Mouse (Mus musculus): Measurements from ENCODE around the gene Rpl22.

GRCm38 (mm10) chr4:152298836-152299235 is 26.7 kb upstream of the Rpl22 start:
- no peak for TF ChIP-seq ZNF384 (IDR thresholded peaks at IDR 0.05; ENCODE audit: low read depth, low read length)
- no peak for TF ChIP-seq ZC3H11A (IDR thresholded peaks at IDR 0.05; ENCODE audit: borderline replicate concordance, low read depth, low read length)
- no peak for TF ChIP-seq CHD2 (IDR thresholded peaks at IDR 0.05; ENCODE audit: low read depth, low read length)
